Mouse (Mus musculus) macrophage (primary cell): ENCODE data around the gene Sema5a. TPM values are rescaled to one million over a fixed set of nuclear protein-coding genes. Genes with fewer than 3 reads are reported as not detected.

ENCODE experiments used
- H3K27ac ChIP-seq: fragments of 350-480 bp; formaldehyde crosslinking; 2 replicates; pipeline ENCODE4 v1.9.0; 2021
- H3K36me3 ChIP-seq: fragments of 350-480 bp; formaldehyde crosslinking; 2 replicates; pipeline ENCODE4 v1.9.0; 2021; ENCODE audit errors: inconsistent target
- H3K4me3 ChIP-seq: fragments of 350-480 bp; formaldehyde crosslinking; 2 replicates; pipeline ENCODE4 v1.9.0; 2021; ENCODE audit errors: inconsistent target
- H3K79me2 ChIP-seq: fragments of 350-480 bp; formaldehyde crosslinking; 2 replicates; pipeline ENCODE4 v1.9.0; 2021; ENCODE audit errors: inconsistent target
- WGBS: methylation state at CpG from one replicate; pipeline ENCODE4 v1.1.7; 2026; ENCODE audit warnings: inconsistent platforms; ENCODE audit not compliant: missing documents; 5-methylcytosine and 5-hydroxymethylcytosine counted together
- polyA plus RNA-seq: library from polyadenylated mRNA; stranded (reverse); fragments of 250-400 nt; gene quantifications from 3 replicates; pipeline ENCODE4 v1.2.4, GENCODE M21; 2018; ENCODE audit warnings: inconsistent platforms

Sema5a gene
- polyA plus RNA-seq, 1 experiment from 2014 or later: not detected

GRCm38 (mm10) chr15:32338721-32339290 is 94.2 kb downstream of the Sema5a start:
- 71% methylated on average over 3 of the region's 3 CpGs for WGBS
- H3K36me3 ChIP-seq: no peaks in the 10 kb centered on the region
- no peak overlapping the region for H3K27ac ChIP-seq
- no peaks in the 10 kb centered on the region for H3K79me2 ChIP-seq
- H3K4me3 ChIP-seq: no peak overlapping the region

GRCm38 (mm10) chr15:32339426-32339825 is 94.8 kb downstream of the Sema5a start:
- H3K36me3 ChIP-seq: no peaks in the 10 kb centered on the region
- no peaks in the 10 kb centered on the region for H3K79me2 ChIP-seq
- WGBS: 80% methylated on average over 5 of the region's 5 CpGs
- no peak overlapping the region for H3K27ac ChIP-seq
- H3K4me3 ChIP-seq: no peak overlapping the region

GRCm38 (mm10) chr15:32341423-32341822 is 96.8 kb downstream of the Sema5a start:
- 96% methylated on average over 2 of the region's 2 CpGs for WGBS
- no peaks in the 10 kb centered on the region for H3K36me3 ChIP-seq
- H3K4me3 ChIP-seq: no peak overlapping the region
- no peaks in the 10 kb centered on the region for H3K79me2 ChIP-seq
- H3K27ac ChIP-seq: no peak overlapping the region

GRCm38 (mm10) chr15:32343544-32343943 is 98.9 kb downstream of the Sema5a start:
- 38% methylated on average over 5 of the region's 5 CpGs for WGBS
- Histone ChIP-seq H3K36me3 (no peaks in the 10 kb centered on the region), H3K4me3 (no peak overlapping the region), H3K27ac (no peak overlapping the region), H3K79me2 (no peaks in the 10 kb centered on the region)

GRCm38 (mm10) chr15:32347315-32347714 is 102.7 kb downstream of the Sema5a start:
- H3K4me3 ChIP-seq: no peak overlapping the region
- H3K36me3 ChIP-seq: no peaks in the 10 kb centered on the region
- 59% methylated on average over 5 of the region's 5 CpGs for WGBS

GRCm38 (mm10) chr15:32349276-32349675 is 104.7 kb downstream of the Sema5a start:
- Histone ChIP-seq H3K79me2 (no peaks in the 10 kb centered on the region), H3K27ac (no peak overlapping the region), H3K4me3 (no peak overlapping the region), H3K36me3 (no peaks in the 10 kb centered on the region)
- 95% methylated on average over 5 of the region's 5 CpGs for WGBS

More at GRCm38 (mm10) chr15:32347315-32347714, 102.7 kb downstream of the Sema5a start:
- Histone ChIP-seq H3K79me2 (no peaks in the 10 kb centered on the region), H3K27ac (no peak overlapping the region)

- H3K4me3 ChIP-seq: no peak overlapping the region
- H3K79me2 ChIP-seq: no peaks in the 10 kb centered on the region
- no peak overlapping the region for H3K27ac ChIP-seq
- no peaks in the 10 kb centered on the region for H3K36me3 ChIP-seq
- 72% methylated on average over 8 of the region's 8 CpGs for whole genome bisulfite sequencing
These were observed 108.4 kb downstream of the Sema5a start for GRCm38 (mm10) chr15:32352995-32353394.

GRCm38 (mm10) chr15:32353513-32353912 is 108.9 kb downstream of the Sema5a start:
- whole genome bisulfite sequencing: 93% methylated on average over 5 of the region's 5 CpGs
- Histone ChIP-seq H3K36me3 (no peaks in the 10 kb centered on the region), H3K4me3 (no peak overlapping the region), H3K79me2 (no peaks in the 10 kb centered on the region), H3K27ac (no peak overlapping the region)

GRCm38 (mm10) chr15:32356805-32357204 is 112.2 kb downstream of the Sema5a start:
- Histone ChIP-seq H3K4me3 (no peak overlapping the region), H3K27ac (no peak overlapping the region), H3K79me2 (no peaks in the 10 kb centered on the region), H3K36me3 (no peaks in the 10 kb centered on the region)
- WGBS: 92% methylated on average over 4 of the region's 5 CpGs

- no peaks in the 10 kb centered on the region for H3K36me3 ChIP-seq
- H3K27ac ChIP-seq: no peak overlapping the region
- no peak overlapping the region for H3K4me3 ChIP-seq
- no peaks in the 10 kb centered on the region for H3K79me2 ChIP-seq
- WGBS: 85% methylated on average over 4 of the region's 4 CpGs
These were observed 123.2 kb downstream of the Sema5a start for GRCm38 (mm10) chr15:32367841-32368240.

- no peaks in the 10 kb centered on the region for H3K36me3 ChIP-seq
- H3K4me3 ChIP-seq: no peak overlapping the region
- H3K27ac ChIP-seq: no peak overlapping the region
- WGBS: 73% methylated on average over 6 of the region's 6 CpGs
- no peaks in the 10 kb centered on the region for H3K79me2 ChIP-seq
These were observed 126.3 kb downstream of the Sema5a start for GRCm38 (mm10) chr15:32370914-32371313.

GRCm38 (mm10) chr15:32371385-32371784 is 126.8 kb downstream of the Sema5a start:
- Histone ChIP-seq H3K4me3 (no peak overlapping the region), H3K79me2 (no peaks in the 10 kb centered on the region), H3K27ac (no peak overlapping the region), H3K36me3 (no peaks in the 10 kb centered on the region)
- WGBS: 78% methylated on average over 6 of the region's 6 CpGs

- no peak overlapping the region for H3K4me3 ChIP-seq
- no peaks in the 10 kb centered on the region for H3K36me3 ChIP-seq
- 99% methylated on average over 5 of the region's 5 CpGs for WGBS
- no peaks in the 10 kb centered on the region for H3K79me2 ChIP-seq
- H3K27ac ChIP-seq: no peak overlapping the region
These were observed 131.7 kb downstream of the Sema5a start for GRCm38 (mm10) chr15:32376326-32376725.

- no peaks in the 10 kb centered on the region for H3K36me3 ChIP-seq
- no peak overlapping the region for H3K27ac ChIP-seq
- H3K79me2 ChIP-seq: no peaks in the 10 kb centered on the region
- 89% methylated on average over 3 of the region's 3 CpGs for WGBS
- no peak overlapping the region for H3K4me3 ChIP-seq
These were observed 133.2 kb downstream of the Sema5a start for GRCm38 (mm10) chr15:32377781-32378180.

GRCm38 (mm10) chr15:32380311-32380710 is 135.7 kb downstream of the Sema5a start:
- H3K27ac ChIP-seq: no peak overlapping the region
- H3K4me3 ChIP-seq: no peak overlapping the region
- WGBS: 98% methylated on average over 3 of the region's 3 CpGs
- H3K79me2 ChIP-seq: no peaks in the 10 kb centered on the region
- H3K36me3 ChIP-seq: no peaks in the 10 kb centered on the region

GRCm38 (mm10) chr15:32382930-32383481 is 138.4 kb downstream of the Sema5a start:
- WGBS: 78% methylated on average over 4 of the region's 4 CpGs
- Histone ChIP-seq H3K36me3 (no peaks in the 10 kb centered on the region), H3K4me3 (no peak overlapping the region), H3K27ac (no peak overlapping the region), H3K79me2 (no peaks in the 10 kb centered on the region)
